Mouse (Mus musculus) erythroblast, adult 5-6 weeks (primary cell): ENCODE measurements around the gene Orai3. TPM values are rescaled to one million over a fixed set of nuclear protein-coding genes. Genes with fewer than 3 reads are reported as not detected.

Source experiments
- ATAC-seq: replicated peaks from 2 replicates; pipeline ENCODE4 v1.8.0; 2016; ENCODE audit warnings: moderate number of reproducible peaks, mild to moderate bottlenecking, moderate TSS enrichment, inconsistent platforms; ENCODE audit not compliant: poor library complexity, low FRiP score, severe bottlenecking
- total RNA-seq, 2 experiments: library from RNA; stranded (forward) in 1 of 2; stranded (reverse) in 1 of 2; fragments of 150-400 nt in 1 of 2; fragments of 200-764, 138-1000 nt in 1 of 2; gene quantifications; 2 replicates each; pipeline versions ENCODE4 v1.2.3 to v1.2.4; 2015 to 2017; ENCODE audit warnings: low replicate concordance in 2 of 2

The Orai3 gene
- total RNA-seq, 2 experiments from 2014 or later = 2.9 to 9.8 TPM

- no peak for ATAC-seq
Observed at GRCm38 (mm10) chr7:127820836-127821509, 51.4 kb downstream of the Orai3 start.

DNA sequence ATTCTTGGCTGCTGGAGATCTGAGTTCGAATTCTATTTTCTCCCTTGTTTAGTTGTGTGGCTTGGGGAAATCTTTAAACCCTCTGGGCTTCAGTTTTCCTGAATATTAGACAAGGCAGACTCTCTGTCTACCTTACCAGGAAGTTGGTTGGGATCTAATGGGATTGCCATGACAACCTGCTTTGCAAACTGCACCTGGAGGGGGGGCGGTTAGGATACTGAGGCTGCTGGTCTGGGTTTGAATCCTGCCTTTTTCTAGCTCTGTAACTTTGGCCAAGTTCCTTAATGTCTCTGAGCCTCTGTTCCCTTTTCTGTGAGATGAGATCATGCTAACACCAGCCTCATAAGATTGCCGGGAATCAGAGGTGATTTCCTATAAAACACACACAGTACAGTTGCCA, 52.9 kb downstream of the Orai3 start:
- no peak for ATAC-seq

GRCm38 (mm10) chr7:127823236-127824171, 53.9 kb downstream of the Orai3 start:
- ATAC-seq = no peak

- no peak for ATAC-seq
Observed at GRCm38 (mm10) chr7:127824176-127824871, 54.7 kb downstream of the Orai3 start, which contains the start of the genes Stx4a and Stx1b. Gene Stx4a (plus strand): TSS chr7:127824294. Gene Stx1b (minus strand): TSS chr7:127824549.

Other genes starting within 250 kb of the Orai3 start
- 1.7 TPM in 1 of 2 replicates, not detected in the other for gene Tmem265, start 208.4 kb upstream of the Orai3 start, total RNA-seq (2015; ENCODE audit: low replicate concordance)
- not detected in 2 replicates for gene Tmem265, start 208.4 kb upstream of the Orai3 start, total RNA-seq (2017; ENCODE audit: low replicate concordance)
- 35.1 and 44.2 TPM in 2 replicates for gene Phkg2, start 196.5 kb upstream of the Orai3 start, total RNA-seq (2015; ENCODE audit: low replicate concordance)
- gene Phkg2, start 196.5 kb upstream of the Orai3 start, total RNA-seq (2017; ENCODE audit: low replicate concordance) = 16.2 and 40.8 TPM in 2 replicates
- 4.0 and 14.0 TPM in 2 replicates for gene Ccdc189, start 181.2 kb upstream of the Orai3 start, total RNA-seq (2015; ENCODE audit: low replicate concordance)
- 26.1 and 31.4 TPM in 2 replicates for gene Ccdc189, start 181.2 kb upstream of the Orai3 start, total RNA-seq (2017; ENCODE audit: low replicate concordance)
- gene Rnf40, start 181.0 kb upstream of the Orai3 start, total RNA-seq (2015; ENCODE audit: low replicate concordance) = 17.1 and 18.1 TPM in 2 replicates
- gene Rnf40, start 181.0 kb upstream of the Orai3 start, total RNA-seq (2017; ENCODE audit: low replicate concordance) = 41.8 and 86.0 TPM in 2 replicates
- gene Zfp629, start 154.0 kb upstream of the Orai3 start, total RNA-seq (2015; ENCODE audit: low replicate concordance) = 0.77 and 0.84 TPM in 2 replicates
- gene Zfp629, start 154.0 kb upstream of the Orai3 start, total RNA-seq (2017; ENCODE audit: low replicate concordance) = 2.0 and 3.2 TPM in 2 replicates
- 28.8 and 41.3 TPM in 2 replicates for gene Bcl7c, start 60.9 kb upstream of the Orai3 start, total RNA-seq (2015; ENCODE audit: low replicate concordance)
- gene Bcl7c, start 60.9 kb upstream of the Orai3 start, total RNA-seq (2017; ENCODE audit: low replicate concordance) = 3.8 and 4.3 TPM in 2 replicates
- gene Ctf1, start 57.1 kb upstream of the Orai3 start, total RNA-seq (2015; ENCODE audit: low replicate concordance) = 0.63 TPM in 1 of 2 replicates, not detected in the other
- gene Ctf1, start 57.1 kb upstream of the Orai3 start, total RNA-seq (2017; ENCODE audit: low replicate concordance) = not detected in 2 replicates
- gene Ctf2, start 37.6 kb upstream of the Orai3 start, total RNA-seq (2015; ENCODE audit: low replicate concordance) = not detected in 2 replicates
- not detected in 2 replicates for gene Ctf2, start 37.6 kb upstream of the Orai3 start, total RNA-seq (2017; ENCODE audit: low replicate concordance)
- 2.7 and 6.0 TPM in 2 replicates for gene Fbxl19, start 25.3 kb upstream of the Orai3 start, total RNA-seq (2015; ENCODE audit: low replicate concordance)
- 3.1 and 6.2 TPM in 2 replicates for gene Fbxl19, start 25.3 kb upstream of the Orai3 start, total RNA-seq (2017; ENCODE audit: low replicate concordance)
- 3.8 and 18.2 TPM in 2 replicates for gene Setd1a, start 6.9 kb downstream of the Orai3 start, total RNA-seq (2015; ENCODE audit: low replicate concordance)
- 8.9 and 11.3 TPM in 2 replicates for gene Setd1a, start 6.9 kb downstream of the Orai3 start, total RNA-seq (2017; ENCODE audit: low replicate concordance)
- 7.5 TPM in 1 of 2 replicates, not detected in the other for gene Gm49388, start 15.8 kb downstream of the Orai3 start, total RNA-seq (2015; ENCODE audit: low replicate concordance)
- gene Gm49388, start 15.8 kb downstream of the Orai3 start, total RNA-seq (2017; ENCODE audit: low replicate concordance) = 2.0 and 5.3 TPM in 2 replicates
- gene Hsd3b7, start 30.8 kb downstream of the Orai3 start, total RNA-seq (2015; ENCODE audit: low replicate concordance) = 2.7 and 9.2 TPM in 2 replicates
- 3.8 and 4.3 TPM in 2 replicates for gene Hsd3b7, start 30.8 kb downstream of the Orai3 start, total RNA-seq (2017; ENCODE audit: low replicate concordance)
- gene Stx4a, start 54.5 kb downstream of the Orai3 start, total RNA-seq (2015; ENCODE audit: low replicate concordance) = 9.8 and 24.9 TPM in 2 replicates
- 17.0 and 17.9 TPM in 2 replicates for gene Stx4a, start 54.5 kb downstream of the Orai3 start, total RNA-seq (2017; ENCODE audit: low replicate concordance)
- gene Stx1b, start 54.7 kb downstream of the Orai3 start, total RNA-seq (2015; ENCODE audit: low replicate concordance) = not detected in 2 replicates
- gene Stx1b, start 54.7 kb downstream of the Orai3 start, total RNA-seq (2017; ENCODE audit: low replicate concordance) = not detected in 2 replicates
- 6.7 and 11.1 TPM in 2 replicates for gene Zfp646, start 106.4 kb downstream of the Orai3 start, total RNA-seq (2015; ENCODE audit: low replicate concordance)
- 14.4 and 15.4 TPM in 2 replicates for gene Zfp646, start 106.4 kb downstream of the Orai3 start, total RNA-seq (2017; ENCODE audit: low replicate concordance)
- 1.5 and 6.1 TPM in 2 replicates for gene Zfp668, start 107.0 kb downstream of the Orai3 start, total RNA-seq (2015; ENCODE audit: low replicate concordance)
- 2.3 and 7.4 TPM in 2 replicates for gene Zfp668, start 107.0 kb downstream of the Orai3 start, total RNA-seq (2017; ENCODE audit: low replicate concordance)
- gene Prss53, start 121.2 kb downstream of the Orai3 start, total RNA-seq (2015; ENCODE audit: low replicate concordance) = not detected in 2 replicates
- gene Prss53, start 121.2 kb downstream of the Orai3 start, total RNA-seq (2017; ENCODE audit: low replicate concordance) = not detected in 2 replicates
- not detected in 2 replicates for gene Gm21974, start 125.6 kb downstream of the Orai3 start, total RNA-seq (2015; ENCODE audit: low replicate concordance)
- gene Gm21974, start 125.6 kb downstream of the Orai3 start, total RNA-seq (2017; ENCODE audit: low replicate concordance) = not detected in 2 replicates
- 9.8 and 25.7 TPM in 2 replicates for gene Vkorc1, start 125.8 kb downstream of the Orai3 start, total RNA-seq (2015; ENCODE audit: low replicate concordance)
- gene Vkorc1, start 125.8 kb downstream of the Orai3 start, total RNA-seq (2017; ENCODE audit: low replicate concordance) = 0.94 and 2.5 TPM in 2 replicates
- gene Bckdk, start 134.3 kb downstream of the Orai3 start, total RNA-seq (2015; ENCODE audit: low replicate concordance) = 25.1 and 43.8 TPM in 2 replicates
- gene Bckdk, start 134.3 kb downstream of the Orai3 start, total RNA-seq (2017; ENCODE audit: low replicate concordance) = 12.5 and 12.9 TPM in 2 replicates
- gene Kat8, start 142.7 kb downstream of the Orai3 start, total RNA-seq (2015; ENCODE audit: low replicate concordance) = 3.5 and 4.4 TPM in 2 replicates
- gene Kat8, start 142.7 kb downstream of the Orai3 start, total RNA-seq (2017; ENCODE audit: low replicate concordance) = 9.5 and 16.4 TPM in 2 replicates
- gene Prss8, start 160.3 kb downstream of the Orai3 start, total RNA-seq (2015; ENCODE audit: low replicate concordance) = not detected in 2 replicates
- gene Prss8, start 160.3 kb downstream of the Orai3 start, total RNA-seq (2017; ENCODE audit: low replicate concordance) = not detected in 2 replicates
- gene Prss36, start 176.9 kb downstream of the Orai3 start, total RNA-seq (2015; ENCODE audit: low replicate concordance) = not detected in 2 replicates
- not detected in 2 replicates for gene Prss36, start 176.9 kb downstream of the Orai3 start, total RNA-seq (2017; ENCODE audit: low replicate concordance)
- 59.6 and 159 TPM in 2 replicates for gene Fus, start 197.6 kb downstream of the Orai3 start, total RNA-seq (2015; ENCODE audit: low replicate concordance)
- 19.3 and 43.4 TPM in 2 replicates for gene Fus, start 197.6 kb downstream of the Orai3 start, total RNA-seq (2017; ENCODE audit: low replicate concordance)
- gene Pycard, start 224.1 kb downstream of the Orai3 start, total RNA-seq (2015; ENCODE audit: low replicate concordance) = 33.6 and 42.6 TPM in 2 replicates
- 3.2 and 3.3 TPM in 2 replicates for gene Pycard, start 224.1 kb downstream of the Orai3 start, total RNA-seq (2017; ENCODE audit: low replicate concordance)
- not detected in 2 replicates for gene Trim72, start 234.1 kb downstream of the Orai3 start, total RNA-seq (2015; ENCODE audit: low replicate concordance)
- gene Trim72, start 234.1 kb downstream of the Orai3 start, total RNA-seq (2017; ENCODE audit: low replicate concordance) = not detected in 2 replicates